Mouse (Mus musculus): ENCODE results near the gene Gm3526. TPM values are rescaled to one million over a fixed set of nuclear protein-coding genes. Genes with fewer than 3 reads are reported as not detected.
"Not testable (repeated sequence)": the region's sequence is repeated elsewhere in the genome, so short reads cannot be mapped to it uniquely, and the experiment has no call there.

Gene Gm3526
- not detected in 2 replicates for polyA plus RNA-seq (2016; fragmentation: Nextera tagmentation; extraction: Ambion mirVana)

DNA sequence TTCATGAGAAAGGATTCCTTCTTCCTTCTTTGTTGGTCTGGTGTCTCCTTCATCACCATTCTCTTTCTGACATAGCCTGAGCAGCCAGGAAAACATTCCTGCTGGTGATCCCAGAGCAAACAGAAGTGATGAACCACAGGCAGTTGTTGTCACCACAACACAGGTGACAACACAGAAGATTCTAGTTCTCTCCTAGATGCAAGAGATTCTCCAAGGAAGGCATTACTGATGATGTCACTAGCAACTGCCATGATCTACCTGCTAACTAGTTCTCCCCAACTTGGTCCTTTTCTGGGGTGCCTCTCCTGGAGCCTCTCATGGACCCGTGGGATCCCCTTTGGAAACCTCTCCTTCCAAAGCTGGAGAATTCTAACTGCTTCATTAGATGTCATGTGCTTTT lies at the start of gene Gm3526:
Gene Gm3526 (minus strand): TSS at position 101 of the 400 bp plus-strand sequence.
- not testable (repeated sequence) for H3K4me3 ChIP-seq; ATAC-seq (ENCODE audit: insufficient number of reproducible peaks, low FRiP score); H3K27me3 ChIP-seq (replicated peaks); H3K4me1 ChIP-seq (replicated peaks); H3K9ac ChIP-seq; H3K36me3 ChIP-seq; H3K27ac ChIP-seq (ENCODE audit: poor library complexity, severe bottlenecking); H3K4me2 ChIP-seq; H3K9me3 ChIP-seq (replicated peaks)
- WGBS: no CpG with 5 or more reads among the region's 1 CpGs

Other genes starting within 250 kb of the Gm3526 start
- not detected in 2 replicates for gene Gm3298, start 244.7 kb downstream of the Gm3526 start, polyA plus RNA-seq (2016; fragmentation: Nextera tagmentation; extraction: Ambion mirVana)
- gene 4930555G01Rik, start 210.0 kb downstream of the Gm3526 start, polyA plus RNA-seq (2016; fragmentation: Nextera tagmentation; extraction: Ambion mirVana): not detected in 2 replicates
- 3.4 and 3.7 TPM in 2 replicates for gene Gm8281, start 189.5 kb downstream of the Gm3526 start, polyA plus RNA-seq (2016; fragmentation: Nextera tagmentation; extraction: Ambion mirVana)
- gene Gm8279, start 129.1 kb downstream of the Gm3526 start, polyA plus RNA-seq (2016; fragmentation: Nextera tagmentation; extraction: Ambion mirVana): 0.18 TPM in 1 of 2 replicates, not detected in the other
- gene Gm3317, start 96.0 kb downstream of the Gm3526 start, polyA plus RNA-seq (2016; fragmentation: Nextera tagmentation; extraction: Ambion mirVana): not detected in 2 replicates
- gene Gm8271, start 74.8 kb downstream of the Gm3526 start, polyA plus RNA-seq (2016; fragmentation: Nextera tagmentation; extraction: Ambion mirVana): not detected in 2 replicates
- not detected in 2 replicates for gene Gm3542, start 74.3 kb upstream of the Gm3526 start, polyA plus RNA-seq (2016; fragmentation: Nextera tagmentation; extraction: Ambion mirVana)
- gene Gm3500, start 128.5 kb upstream of the Gm3526 start, polyA plus RNA-seq (2016; fragmentation: Nextera tagmentation; extraction: Ambion mirVana): 0.13 TPM in 2 replicates
- 0.59 and 0.71 TPM in 2 replicates for gene Gm3194, start 194.9 kb upstream of the Gm3526 start, polyA plus RNA-seq (2016; fragmentation: Nextera tagmentation; extraction: Ambion mirVana)
- not detected in 2 replicates for gene Gm8246, start 217.2 kb upstream of the Gm3526 start, polyA plus RNA-seq (2016; fragmentation: Nextera tagmentation; extraction: Ambion mirVana)
- gene Gm3187, start 223.6 kb upstream of the Gm3526 start, polyA plus RNA-seq (2016; fragmentation: Nextera tagmentation; extraction: Ambion mirVana): not detected in 2 replicates
- 1.4 and 1.5 TPM in 2 replicates for gene Gm3488, start 241.1 kb upstream of the Gm3526 start, polyA plus RNA-seq (2016; fragmentation: Nextera tagmentation; extraction: Ambion mirVana)